Mouse (Mus musculus): ENCODE measurements around the gene Kras.

GRCm38 (mm10) chr6:145171892-145172606 is 78.0 kb downstream of the Kras start:
- TF ChIP-seq POLR2A (IDR thresholded peaks at IDR 0.05; ENCODE audit: low read depth, low read length) = no peak
- no peak for TF ChIP-seq MAX (IDR thresholded peaks at IDR 0.05; ENCODE audit: low read length)
- no peak for TF ChIP-seq EP300 (IDR thresholded peaks at IDR 0.05; ENCODE audit: low read length)
- TF ChIP-seq CTCF (conservative IDR thresholded peaks at IDR 0.05 in 1 of 2, IDR thresholded peaks at IDR 0.05 in 1 of 2; ENCODE audit: low read depth in 2 of 2, low read length in 2 of 2) = no peak
- TF ChIP-seq RAD21 (IDR thresholded peaks at IDR 0.05; ENCODE audit: low read depth, low read length) = no peak
- TF ChIP-seq MEF2A (IDR thresholded peaks at IDR 0.05; ENCODE audit: borderline replicate concordance, low read depth, low read length) = no peak
- TF ChIP-seq HCFC1 (IDR thresholded peaks at IDR 0.05; ENCODE audit: low read depth, low read length) = no peak
- TF ChIP-seq ZKSCAN1 (IDR thresholded peaks at IDR 0.05; ENCODE audit: borderline replicate concordance, low read depth, low read length) = no peak
- TF ChIP-seq GABPA (IDR thresholded peaks at IDR 0.05; ENCODE audit: insufficient replicate concordance, low read depth, low read length) = no peak
- TF ChIP-seq PAX5 (IDR thresholded peaks at IDR 0.05; ENCODE audit: low read length) = no peak
- TF ChIP-seq NELFE (IDR thresholded peaks at IDR 0.05; ENCODE audit: low read depth, low read length) = no peak
- TF ChIP-seq MAFK (IDR thresholded peaks at IDR 0.05; ENCODE audit: insufficient replicate concordance, low read length) = no peak

Measured in CH12.LX (cell line).